Mouse (Mus musculus): ENCODE measurements around the gene Mpi.

DNA sequence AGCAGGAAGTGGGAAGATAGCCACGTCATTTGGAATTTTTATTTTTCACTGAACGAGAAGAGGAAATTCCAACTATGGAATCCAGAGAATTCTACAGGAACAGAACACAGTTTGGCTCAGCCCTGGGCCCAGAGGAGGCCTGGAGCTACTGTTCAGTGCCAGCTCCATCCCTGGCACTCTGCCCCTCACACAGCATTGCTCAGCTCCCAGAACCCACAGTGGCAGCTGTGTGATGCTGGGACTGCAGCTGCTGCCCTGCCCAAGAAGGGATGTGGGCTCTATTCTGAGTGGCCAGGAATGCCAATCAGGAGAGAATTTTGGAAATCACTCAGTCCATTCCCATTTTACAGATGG is 48.8 kb upstream of the Mpi start:
- no peak for TF ChIP-seq POLR2A (IDR thresholded peaks at IDR 0.05; ENCODE audit: low read depth, low read length)
- TF ChIP-seq CTCF (IDR thresholded peaks at IDR 0.05; ENCODE audit: borderline replicate concordance, insufficient read depth, low read length): no peak
